Mouse (Mus musculus) embryo, embryonic 9.5 days (tissue): ENCODE measurements around the gene Smad6.

Experiments
- DNase-seq: peaks from one replicate; pipeline ENCODE4 v3.0.0-alpha.2; 2017; ENCODE audit errors: extremely low spot score

Smad6 gene

DNA sequence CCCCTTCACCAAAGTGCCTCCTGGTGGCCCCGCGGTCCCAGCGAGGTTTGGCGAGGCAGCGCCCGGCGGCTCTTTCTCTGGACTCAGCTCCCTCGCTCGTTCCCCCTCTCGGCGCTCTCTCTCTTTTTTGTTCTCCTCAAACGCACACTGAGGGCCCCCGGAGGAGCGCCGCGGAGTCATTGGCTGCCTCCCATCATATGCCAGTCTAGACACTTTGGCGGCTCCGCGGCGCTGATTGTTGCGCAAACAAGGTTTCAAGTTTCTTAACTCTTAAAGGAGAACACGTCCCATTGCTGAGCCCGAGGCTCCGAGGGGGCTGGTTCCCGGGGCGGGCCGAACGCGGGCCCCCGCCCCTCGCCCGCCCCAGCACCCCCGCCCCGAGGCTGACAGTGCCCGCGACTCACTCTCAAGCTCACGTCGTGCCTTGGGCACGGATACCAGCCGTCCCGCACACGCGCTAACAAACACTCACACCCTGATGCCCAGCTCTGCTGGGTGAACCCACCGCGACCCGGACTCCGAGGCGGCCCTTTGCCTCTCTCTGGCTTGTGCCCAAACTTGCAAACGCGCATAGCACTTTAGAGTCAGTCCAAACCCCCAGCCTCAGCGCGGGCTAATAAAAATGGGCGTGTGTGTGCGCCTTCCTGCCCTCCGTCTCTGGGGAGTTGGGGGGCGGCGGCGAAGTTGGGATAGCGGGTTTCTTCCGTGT is at the start of gene Smad6:
Gene Smad6 (minus strand): TSS at position 207 of the 709 bp plus-strand sequence.
- peak; percentile 94 for DNase-seq

DNA sequence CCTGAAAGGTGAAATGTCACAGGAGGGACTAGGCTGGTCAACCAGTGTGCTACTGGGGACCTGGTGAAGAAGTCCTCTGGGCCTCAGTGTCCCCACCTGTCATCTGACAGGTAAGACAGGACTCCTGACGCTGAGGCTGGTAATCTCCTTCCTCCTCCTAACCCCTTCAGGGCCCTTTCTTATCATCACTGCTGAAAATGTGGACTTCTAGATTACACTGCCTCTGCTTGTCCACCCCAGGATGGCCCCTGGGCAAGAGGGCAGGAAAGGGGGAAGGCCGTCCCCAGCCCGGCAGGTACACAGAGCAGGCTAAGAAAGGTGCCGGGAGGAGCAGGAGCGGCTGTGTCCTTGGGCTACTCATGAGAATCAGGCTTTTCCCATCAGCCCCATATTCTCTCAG is 48.8 kb upstream of the Smad6 start:
- DNase-seq: no peak

GRCm38 (mm10) chr9:64069131-64069530 is 47.3 kb upstream of the Smad6 start:
- no peak for DNase-seq

GRCm38 (mm10) chr9:64068571-64068970 is 46.7 kb upstream of the Smad6 start:
- no peak for DNase-seq

- DNase-seq: no peak
Observed at GRCm38 (mm10) chr9:64067787-64068186, 45.9 kb upstream of the Smad6 start.

GRCm38 (mm10) chr9:64060033-64060539 is 38.2 kb upstream of the Smad6 start:
- peak; percentile 70 for DNase-seq

- DNase-seq: peak; percentile 65
Observed at GRCm38 (mm10) chr9:64057903-64058650, 36.2 kb upstream of the Smad6 start.

DNA sequence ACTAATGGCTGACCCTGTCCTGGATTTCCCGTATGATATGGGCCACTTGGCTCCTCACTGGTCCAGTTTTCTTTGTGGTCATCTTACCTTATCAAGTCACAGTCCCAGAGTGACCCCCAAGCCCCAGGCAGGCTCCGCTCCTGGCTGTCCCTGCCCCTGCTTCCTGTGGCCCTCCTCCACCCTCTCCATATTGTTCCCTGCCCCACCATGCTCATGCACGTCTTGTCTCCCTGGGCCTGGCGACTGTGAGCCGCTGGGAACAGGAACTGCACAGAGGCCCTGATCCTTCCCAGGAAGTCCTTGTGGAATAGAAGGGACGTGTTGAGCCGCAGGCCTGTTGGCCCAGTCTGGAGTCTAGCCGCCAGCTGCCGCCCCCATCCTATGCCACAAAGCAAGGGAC is 33.3 kb upstream of the Smad6 start:
- no peak for DNase-seq

GRCm38 (mm10) chr9:64053786-64054185 is 31.9 kb upstream of the Smad6 start:
- DNase-seq: no peak

DNA sequence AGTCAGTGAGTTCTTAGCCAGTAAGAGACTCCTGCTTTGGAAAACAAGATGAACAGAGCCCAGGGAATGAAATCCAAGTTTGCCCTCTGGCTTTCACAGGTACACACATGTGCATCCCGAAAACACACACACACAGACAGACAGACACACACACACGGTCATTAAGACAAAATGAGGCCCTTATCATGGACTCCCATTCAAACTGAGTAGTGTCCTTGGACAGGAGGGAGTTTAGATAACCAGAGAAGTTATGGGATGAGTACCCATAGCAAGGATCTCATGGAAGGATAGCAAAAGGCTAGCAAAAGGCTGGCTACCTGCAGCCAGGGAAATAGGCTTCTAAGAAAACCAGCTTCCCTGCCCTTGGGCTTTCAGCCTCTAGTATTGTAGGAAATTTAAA is 29.4 kb upstream of the Smad6 start:
- no peak for DNase-seq

- DNase-seq: no peak
Observed at GRCm38 (mm10) chr9:64050513-64051065, 28.7 kb upstream of the Smad6 start.

DNA sequence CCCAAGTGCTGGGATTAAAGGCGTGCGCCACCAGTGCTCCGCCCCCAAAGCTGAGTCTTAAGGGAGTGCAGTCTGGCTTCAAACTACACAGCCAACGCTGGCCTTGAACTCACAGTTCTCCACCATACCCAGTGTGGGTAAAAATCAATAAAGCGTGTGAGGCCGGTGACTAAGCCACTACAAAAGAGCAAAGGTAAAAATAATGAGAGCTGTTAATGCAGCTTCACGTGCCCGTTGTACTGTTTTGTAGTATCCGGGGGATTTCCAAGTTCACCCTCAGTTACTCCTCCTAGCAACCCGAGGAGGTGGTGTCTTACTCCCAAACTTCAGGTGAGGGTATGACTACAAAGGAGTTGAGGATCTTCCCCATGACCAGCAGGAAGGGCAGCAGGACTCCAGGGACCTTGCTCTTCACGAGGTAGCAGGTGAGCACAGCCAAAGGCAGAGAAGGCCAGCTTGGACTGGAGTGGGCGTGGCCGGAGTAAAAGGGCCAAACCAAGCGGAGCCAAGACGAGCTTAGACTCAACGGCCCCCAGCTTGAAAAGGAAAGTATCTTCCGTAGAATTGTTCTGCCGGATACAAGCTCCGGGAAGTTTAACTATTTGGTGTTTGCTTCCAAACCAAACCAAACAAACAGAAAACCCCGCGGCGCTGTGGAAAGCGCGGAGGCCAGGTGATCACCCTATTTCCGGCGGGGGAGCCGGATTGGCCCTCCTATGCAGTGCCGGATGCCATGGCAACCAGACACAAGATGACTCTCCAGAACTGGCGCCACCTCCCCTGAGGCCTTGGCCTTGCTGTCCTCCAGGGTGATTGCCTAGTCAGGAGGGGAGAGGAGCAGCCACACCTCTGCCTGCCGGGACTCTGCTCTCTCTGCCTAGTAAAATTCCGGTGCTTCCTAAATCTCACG is 27.9 kb upstream of the Smad6 start:
- DNase-seq: peak; percentile 82

GRCm38 (mm10) chr9:64045117-64045890 is 23.4 kb upstream of the Smad6 start:
- peak; percentile 66 for DNase-seq

GRCm38 (mm10) chr9:64044343-64044742 is 22.5 kb upstream of the Smad6 start:
- no peak for DNase-seq

DNA sequence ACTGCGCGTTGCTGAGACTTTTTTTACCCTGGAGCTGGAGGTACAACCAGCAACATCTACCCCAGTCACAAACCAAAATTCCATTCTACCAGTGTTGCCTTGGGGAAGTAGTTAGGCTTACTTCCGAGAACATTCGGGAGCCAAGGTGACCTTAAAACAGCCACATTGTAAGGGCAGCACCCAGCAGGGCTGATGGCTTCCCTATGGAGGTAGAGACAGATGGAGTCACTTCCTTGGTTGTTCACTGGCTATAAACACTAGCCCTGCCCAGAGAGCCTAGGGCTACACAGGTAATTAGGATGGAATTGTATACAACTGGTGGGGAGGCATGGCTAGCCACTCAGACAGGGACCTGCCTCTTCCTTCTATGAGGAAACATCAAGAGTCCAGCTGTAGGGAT is 21.1 kb upstream of the Smad6 start:
- DNase-seq: no peak

DNA sequence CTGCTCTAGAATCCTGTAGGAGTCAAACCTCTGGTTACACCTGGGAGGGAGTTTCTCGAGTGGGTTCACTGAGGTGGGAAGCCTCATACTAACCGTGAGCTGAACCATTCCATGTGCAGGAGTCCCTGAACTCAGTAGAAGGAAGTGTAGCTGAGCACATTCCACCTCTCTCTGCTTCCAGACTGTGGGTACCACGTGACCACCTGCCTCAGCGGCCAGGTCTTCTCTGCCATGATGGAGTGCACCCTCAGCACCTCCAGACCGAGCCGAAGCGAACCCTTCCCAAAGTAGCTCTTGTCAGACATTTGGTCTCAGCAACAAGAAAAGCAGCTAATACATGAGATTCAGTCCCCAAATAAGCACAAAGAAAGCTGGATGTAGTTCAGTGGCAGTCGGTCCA is 20.4 kb upstream of the Smad6 start:
- no peak for DNase-seq

- DNase-seq: no peak
Observed at GRCm38 (mm10) chr9:64029908-64030631, 8.2 kb upstream of the Smad6 start.

DNA sequence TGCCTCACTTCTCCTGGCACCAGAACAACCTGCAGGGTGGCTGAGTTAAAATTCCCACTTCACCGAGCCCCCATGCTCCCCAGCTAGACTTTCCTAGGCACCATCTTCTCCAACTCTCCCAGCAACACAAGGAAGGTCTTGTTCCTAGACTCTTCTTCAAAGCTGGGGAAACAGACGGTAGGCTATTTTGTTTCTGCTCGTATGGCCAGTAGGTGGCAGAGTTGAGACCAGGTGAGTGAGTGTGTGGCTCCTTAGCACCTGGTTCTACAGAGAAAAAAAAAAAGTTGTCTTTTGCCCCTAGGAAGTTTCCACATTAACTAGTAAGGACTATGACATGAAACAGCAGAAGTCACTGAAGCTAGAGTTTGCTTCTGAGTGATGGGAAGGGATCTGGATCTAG is 3.7 kb upstream of the Smad6 start:
- peak; percentile 42 for DNase-seq

DNA sequence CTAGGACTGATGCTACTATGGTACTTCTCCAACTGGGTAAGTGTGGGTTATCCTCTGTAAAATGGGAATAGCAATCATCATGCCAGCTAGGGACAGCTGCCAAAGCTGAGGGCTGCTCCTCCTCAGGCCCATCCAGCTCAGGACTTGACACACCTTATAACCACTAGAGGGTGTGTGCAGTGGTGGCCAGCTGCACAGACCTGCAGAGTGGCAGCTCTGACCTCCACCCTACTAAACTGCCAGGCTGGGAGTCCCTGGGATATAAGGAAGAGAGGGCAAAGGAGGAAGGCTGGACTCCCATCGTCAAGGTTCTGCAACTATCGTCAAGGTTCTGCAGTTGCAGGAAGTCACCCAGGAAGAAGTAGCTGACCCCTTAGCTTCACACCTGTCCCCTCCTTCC is 3.1 kb upstream of the Smad6 start:
- peak; percentile 31 for DNase-seq
